Mouse (Mus musculus): ENCODE results near the gene Cd151. TPM values are rescaled to one million over a fixed set of nuclear protein-coding genes. Genes with fewer than 3 reads are reported as not detected.

The Cd151 gene
- total RNA-seq, 1 experiment from 2014 or later = 310 TPM

- peak; percentile 68 for DNase-seq
Observed at GRCm38 (mm10) chr7:141457986-141458660, 9.1 kb upstream of the Cd151 start.

DNA sequence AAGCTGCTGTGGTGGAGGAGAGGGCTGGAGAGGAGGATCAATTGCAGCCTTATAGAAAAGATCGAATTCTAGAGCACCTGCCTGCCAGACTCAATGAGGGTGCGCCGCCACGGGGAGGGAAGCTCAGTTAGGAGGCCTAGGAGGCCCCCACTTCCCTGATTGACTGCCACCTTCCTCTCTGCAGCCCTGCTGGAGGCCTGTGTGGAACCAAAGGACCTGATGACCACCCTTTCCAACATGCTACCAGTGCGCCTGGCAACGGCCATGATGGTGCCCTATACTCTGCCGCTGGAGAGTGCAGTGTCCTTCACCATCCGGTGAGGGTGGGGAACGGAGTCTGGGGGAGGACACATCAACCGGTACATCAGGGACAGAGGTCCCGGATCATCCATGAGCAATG is 8.5 kb upstream of the Cd151 start:
- no peak for DNase-seq

GRCm38 (mm10) chr7:141459301-141459711 is 7.9 kb upstream of the Cd151 start:
- DNase-seq = no peak

- DNase-seq = no peak
Observed at GRCm38 (mm10) chr7:141460001-141460390, 7.2 kb upstream of the Cd151 start.

- no peak for DNase-seq
Observed at GRCm38 (mm10) chr7:141460391-141461113, 6.6 kb upstream of the Cd151 start, which contains the start of gene Cracr2b. TSS of gene Cracr2b (plus strand) at chr7:141461094.

DNA sequence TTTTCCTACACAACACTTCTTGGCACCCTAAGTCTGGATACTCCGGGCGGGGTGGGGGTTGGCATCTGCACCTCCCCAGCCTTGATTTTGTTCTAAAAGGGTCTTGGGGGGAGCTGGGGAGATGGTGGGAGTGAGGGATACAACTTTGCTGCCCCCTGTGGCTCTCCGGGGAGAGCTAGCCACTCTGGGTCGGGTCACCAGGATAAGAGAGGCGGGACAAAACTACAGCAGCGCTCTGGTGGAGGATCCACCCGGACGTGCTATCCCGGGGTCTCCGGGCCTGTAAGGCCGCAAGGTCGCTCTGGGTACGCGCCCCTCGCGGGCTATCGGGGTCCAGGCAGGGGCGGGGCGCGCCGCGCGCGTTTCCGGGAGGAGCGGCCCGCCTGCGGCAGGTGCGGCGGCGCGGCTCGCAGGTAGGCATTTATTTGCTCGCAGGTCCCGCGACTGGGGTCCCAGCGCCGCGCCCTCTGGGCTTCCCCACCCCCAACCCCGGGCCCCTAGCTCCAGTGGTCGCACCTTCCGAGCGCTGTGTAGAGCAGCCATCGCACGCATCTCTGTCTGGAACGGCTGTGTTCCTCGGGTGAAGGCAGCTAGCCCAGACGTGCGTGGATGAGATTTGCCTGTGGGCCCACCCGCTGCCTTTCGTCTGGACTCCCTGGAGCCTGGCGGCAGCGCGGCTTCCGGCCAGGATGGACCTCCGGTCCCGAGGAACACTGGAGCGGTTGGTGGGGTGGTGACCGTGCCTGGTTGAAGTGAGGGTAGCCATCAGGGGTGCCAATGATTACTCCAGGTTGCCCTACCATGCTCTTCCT is 5.5 kb upstream of the Cd151 start:
- no peak for DNase-seq

DNA sequence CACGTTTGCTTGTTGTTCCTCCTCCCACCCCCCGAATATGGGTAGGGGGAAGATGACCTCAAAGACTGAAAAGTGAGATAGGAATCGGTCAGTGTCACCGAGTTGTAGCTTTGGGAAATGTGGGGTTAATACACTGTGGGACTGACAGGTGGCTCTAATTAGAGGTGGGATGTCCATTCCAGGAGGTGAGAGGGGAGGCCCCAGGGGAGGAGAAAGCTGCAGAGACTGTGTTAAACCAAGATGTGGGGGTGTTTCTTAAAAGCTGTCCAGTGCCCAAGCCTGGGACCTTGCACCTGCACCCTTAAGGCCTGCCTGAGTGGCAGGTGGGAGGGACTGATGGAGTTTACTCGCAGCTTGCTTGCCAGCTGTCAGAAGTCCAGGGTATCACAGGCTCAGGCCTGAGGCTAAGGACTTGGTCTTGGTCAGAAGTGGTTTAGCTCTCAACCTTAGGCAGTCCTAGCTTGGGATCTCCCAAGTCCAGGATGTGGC is 4.8 kb upstream of the Cd151 start:
- no peak for DNase-seq

DNA sequence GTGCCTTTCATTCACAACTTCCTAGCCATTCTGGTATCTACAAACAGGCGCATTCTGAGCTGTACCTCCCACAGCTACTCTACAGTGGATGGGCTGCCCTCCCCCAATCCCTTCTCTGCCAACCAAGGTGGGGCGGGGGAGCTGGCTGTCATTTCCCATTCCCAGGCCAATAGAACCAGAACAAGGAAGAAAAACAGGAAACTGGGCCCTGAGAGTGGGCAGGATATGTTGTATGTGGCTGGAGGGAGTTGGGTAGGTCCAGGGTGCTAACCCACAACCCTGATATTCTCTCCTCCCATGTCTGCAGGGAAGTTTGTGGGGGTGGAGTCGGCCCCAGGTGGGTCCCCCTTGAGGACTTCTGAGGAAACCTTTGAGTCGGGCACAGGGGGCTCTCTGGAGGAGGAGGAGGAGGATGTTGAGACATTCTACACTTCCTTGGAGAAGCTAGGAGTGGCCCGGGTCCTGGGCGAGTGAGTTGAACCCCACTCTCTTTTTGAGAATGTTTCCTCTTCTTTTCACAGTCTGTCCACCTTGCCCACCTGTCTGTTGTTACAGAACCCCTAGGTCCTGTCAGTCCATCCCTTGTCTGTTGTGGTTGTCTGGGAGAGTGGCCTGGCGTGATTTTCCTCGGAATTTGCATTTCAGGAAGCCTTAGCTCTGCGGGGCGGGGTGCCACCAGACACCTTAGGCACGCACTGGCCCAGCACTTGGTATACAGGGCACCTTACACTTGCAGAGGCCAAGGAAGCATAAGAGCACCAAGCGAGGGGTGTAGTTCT is 3.2 kb upstream of the Cd151 start:
- DNase-seq = no peak

GRCm38 (mm10) chr7:141464603-141465201 is 2.5 kb upstream of the Cd151 start:
- no peak for DNase-seq

GRCm38 (mm10) chr7:141465388-141466044 is 1.7 kb upstream of the Cd151 start:
- no peak for DNase-seq

GRCm38 (mm10) chr7:141466045-141466394 is 1.2 kb upstream of the Cd151 start:
- peak; percentile 35 for DNase-seq

DNA sequence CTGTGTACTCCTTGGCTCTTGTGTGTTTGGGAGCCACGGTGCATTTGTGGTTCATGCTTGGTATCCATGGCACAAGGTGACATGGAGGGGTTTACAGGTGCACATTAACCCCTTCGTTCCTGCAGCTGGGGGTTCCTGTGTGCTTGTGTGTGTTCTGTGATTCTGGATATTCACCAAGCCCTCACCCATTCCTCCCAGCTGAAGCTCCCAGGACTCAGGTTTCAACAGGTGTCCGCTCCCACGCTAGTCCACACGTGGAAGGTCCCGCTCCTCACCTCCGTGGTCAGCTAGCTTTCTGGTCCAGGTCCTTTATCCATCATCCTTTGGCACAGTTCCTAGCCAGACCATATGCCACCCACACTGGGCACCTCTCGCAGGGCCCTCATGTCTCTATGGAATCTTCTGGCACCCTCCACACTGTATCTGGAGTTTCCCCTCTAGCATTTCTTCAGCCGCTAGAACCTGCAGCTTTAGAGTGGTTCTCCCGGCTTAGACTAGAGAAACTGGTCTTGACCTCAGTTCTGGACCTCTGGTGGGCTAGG is 514 bp upstream of the Cd151 start:
- DNase-seq = no peak

DNA sequence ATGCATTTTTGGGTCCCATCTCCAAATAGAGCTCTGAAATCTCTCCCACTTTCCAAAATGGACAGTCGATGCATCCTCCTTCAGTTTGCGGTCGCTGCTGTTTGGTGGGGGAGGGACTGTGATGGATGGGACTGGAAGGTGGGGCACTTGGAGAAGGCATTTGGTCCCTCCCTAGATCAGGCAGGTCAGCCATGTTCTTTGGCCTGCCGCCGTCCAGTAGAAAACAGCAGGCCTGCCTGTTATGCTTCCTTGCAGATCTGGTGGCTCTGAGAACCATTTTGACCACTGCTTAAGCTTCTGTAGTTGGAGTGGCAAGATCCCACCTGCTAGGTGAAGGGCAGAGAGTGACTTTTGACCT is 951 bp downstream of the Cd151 start:
- peak; percentile 37 for DNase-seq

DNA sequence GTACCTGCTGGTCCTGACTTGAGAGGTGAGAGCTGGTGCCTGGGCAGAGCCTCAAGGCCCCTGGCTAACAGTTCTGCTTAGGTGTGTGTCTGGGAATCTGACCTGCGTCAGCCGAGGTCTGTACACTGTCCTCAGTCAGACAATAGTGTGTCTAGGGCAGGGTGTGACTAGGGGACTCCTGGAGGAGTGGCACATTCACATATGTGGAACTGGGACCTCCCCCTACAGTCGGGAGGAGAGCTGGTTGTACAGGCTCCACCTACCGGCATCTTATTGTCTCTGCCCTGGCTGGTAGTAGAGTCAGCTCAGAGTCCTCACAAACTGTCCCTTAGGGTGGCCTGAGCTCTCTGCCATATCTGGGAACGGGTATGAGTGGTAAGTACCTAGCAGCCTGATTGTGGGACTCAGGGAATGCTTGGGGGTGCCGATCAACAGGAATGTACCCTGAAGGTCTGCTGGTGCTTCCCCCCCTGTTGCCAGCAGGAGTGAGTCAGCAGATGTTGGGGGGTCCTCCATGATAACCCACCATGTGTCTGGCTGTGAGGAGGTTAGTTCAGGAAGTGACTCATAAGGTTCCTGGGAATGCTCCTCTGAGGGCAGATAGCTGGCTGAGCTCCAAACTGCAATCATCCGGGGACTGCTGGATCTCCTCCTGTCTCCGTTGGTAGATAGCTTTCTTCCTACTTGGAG is 1.5 kb downstream of the Cd151 start:
- peak; percentile 78 for DNase-seq

DNA sequence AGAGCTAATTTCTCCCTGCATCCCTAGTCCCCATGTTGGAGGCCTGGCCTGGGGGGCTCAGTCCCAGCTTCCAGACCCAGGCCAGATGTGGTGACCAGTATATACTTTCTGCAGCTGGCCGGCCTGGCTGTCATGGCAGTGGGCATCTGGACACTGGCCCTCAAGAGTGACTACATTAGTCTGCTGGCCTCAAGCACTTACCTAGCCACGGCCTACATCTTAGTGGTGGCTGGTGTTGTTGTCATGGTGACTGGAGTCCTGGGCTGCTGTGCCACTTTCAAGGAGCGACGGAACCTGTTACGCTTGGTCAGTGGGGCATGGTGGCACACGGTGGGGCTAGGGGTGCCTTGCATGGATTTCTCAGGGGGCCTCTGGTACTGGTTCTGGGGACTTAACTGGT is 2.2 kb downstream of the Cd151 start:
- no peak for DNase-seq

DNA sequence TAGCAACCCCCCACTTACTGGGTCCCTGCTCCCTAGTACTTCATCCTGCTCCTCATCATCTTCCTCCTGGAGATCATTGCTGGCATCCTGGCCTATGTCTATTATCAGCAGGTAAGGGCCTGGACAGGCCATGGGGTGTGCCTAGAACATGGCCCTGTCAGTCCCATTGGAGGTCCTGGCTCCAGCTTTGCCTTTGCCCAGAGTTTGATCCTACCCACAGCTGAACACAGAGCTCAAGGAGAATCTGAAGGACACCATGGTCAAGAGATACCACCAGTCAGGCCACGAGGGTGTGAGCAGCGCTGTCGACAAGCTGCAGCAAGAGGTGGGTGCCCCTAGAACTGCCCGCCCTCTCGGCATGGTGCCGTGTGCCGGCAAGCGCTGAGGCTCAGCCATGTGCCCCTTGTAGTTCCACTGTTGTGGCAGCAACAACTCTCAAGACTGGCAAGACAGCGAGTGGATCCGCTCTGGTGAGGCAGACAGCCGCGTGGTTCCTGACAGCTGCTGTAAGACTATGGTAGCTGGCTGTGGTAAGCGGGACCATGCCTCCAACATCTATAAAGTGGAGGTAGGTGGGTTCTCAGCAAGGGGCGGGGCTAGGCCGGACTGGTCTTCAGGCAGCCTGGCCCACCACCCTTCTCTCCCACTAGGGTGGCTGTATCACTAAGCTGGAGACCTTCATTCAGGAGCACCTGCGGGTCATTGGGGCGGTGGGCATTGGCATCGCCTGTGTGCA is 2.9 kb downstream of the Cd151 start:
- no peak for DNase-seq

GRCm38 (mm10) chr7:141470637-141470944 is 3.4 kb downstream of the Cd151 start:
- DNase-seq = no peak

GRCm38 (mm10) chr7:141471236-141471635 is 4.0 kb downstream of the Cd151 start:
- DNase-seq = no peak

DNA sequence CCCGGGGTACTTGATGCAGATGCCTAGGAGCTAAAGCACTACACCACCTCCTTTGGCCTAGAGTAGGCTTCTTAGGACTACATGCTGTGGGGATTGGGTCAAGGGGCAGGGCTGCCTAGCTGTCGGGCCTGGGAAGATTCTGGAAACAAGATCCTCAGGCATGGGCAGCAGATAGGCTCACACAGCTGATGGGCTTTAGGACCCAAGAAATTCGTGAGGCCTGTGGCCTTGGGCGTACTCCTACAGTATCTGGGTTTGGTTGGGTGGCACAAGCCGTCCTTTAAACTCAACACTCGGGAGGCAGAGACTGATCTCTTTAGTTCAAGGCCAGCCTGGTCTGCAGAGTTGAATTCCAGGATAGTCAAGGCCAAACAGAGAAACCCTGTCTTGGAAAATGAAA is 5.0 kb downstream of the Cd151 start:
- DNase-seq = no peak

DNA sequence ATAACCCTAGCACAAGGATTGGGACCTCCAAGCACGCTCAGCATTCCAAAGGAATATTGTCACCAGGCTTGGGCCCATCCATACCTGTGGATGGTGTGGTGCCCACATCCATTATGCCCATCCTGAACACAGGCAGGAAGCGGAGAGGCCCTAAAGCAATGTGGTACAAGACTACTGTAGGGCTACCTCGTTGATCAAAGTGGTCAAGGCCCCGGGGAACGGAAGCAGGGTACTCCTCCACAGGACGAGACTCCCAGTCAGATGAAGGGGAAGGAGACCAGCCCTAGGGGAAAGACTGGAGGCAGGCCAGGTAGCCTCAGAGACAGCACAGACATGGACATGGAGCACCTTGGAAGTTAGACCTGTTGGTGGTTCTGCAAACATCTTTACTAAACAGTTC is 5.6 kb downstream of the Cd151 start:
- no peak for DNase-seq
